Mouse (Mus musculus) thymus, adult 2 months (tissue): ENCODE results near the gene Dbndd1.

Source experiments
- CTCF ChIP-seq: fragments of 200-500 bp; IDR thresholded peaks from 2 replicates; pipeline ENCODE4 v1.5.1; 2012; ENCODE audit warnings: mild to moderate bottlenecking, control low read depth, low read length, moderate library complexity, borderline replicate concordance; ENCODE audit not compliant: control insufficient read depth, poor library complexity, insufficient read depth; ENCODE audit errors: extremely low read depth
- POLR2A ChIP-seq: fragments of 200-500 bp; IDR thresholded peaks from 2 replicates; pipeline ENCODE4 v1.6.1; 2012; ENCODE audit warnings: mild to moderate bottlenecking, low read length, control low read depth, moderate library complexity; ENCODE audit not compliant: control insufficient read depth, poor library complexity, insufficient read depth; ENCODE audit errors: extremely low read depth

DNA sequence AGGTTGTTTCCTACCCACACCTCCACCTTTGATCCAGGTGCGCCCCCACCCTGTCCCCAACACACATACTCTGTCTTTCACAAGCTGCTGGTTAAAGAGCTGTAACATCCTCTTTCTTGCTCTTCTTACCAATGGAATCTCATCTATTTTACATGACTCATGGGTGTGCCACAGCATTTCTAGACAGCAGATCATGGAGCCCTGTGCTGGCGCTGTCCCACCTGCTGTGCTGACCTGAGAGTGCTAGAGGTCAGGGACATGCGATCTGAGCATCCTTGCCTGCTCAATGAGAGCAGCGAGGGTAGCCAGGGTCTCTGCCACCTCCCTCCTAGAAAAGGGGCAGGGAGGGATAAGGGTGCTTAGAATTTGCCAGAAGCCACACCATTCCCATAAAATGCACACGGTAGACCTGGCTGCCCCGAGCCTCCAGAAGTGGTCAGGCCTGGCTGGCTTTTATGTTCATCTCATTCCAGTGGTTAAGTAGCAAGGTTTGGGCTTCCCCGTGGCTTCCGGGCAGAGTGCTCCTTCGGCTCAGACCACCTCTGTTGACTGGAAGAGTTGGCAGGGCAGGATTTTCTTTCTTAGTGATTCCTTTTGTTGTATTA is 10.6 kb downstream of the Dbndd1 start:
- TF ChIP-seq CTCF (no peak), POLR2A (no peak)
